Mouse (Mus musculus): ENCODE data around the gene Hpse2.

The Hpse2 gene

DNA sequence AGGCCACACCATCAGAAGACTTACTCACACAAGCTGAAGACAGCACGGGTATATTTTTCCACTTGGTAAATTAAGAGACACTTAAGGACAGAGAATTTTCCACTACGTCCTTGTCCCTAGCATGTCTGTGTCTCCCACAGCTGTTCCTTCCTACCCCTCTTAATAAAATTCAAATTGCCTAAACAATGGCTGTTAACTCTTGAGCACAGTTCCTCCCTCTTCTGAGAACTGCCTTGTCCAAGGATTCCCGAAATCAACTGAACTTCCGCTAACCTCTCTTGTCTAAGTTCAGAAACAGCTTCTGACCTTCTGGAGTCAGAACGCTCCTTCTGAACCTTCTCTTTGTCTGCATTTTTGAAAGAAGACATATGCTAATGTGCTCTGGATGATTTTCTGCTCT lies 496.6 kb downstream of the Hpse2 start:
- in situ Hi-C loops (cut with MboI; ENCODE audit: low pct_unique_long_range_greater_than_20kb in 1 of 2, low sequenced_read_pairs in 2 of 2, unreplicated experiment in 1 of 2) = no loop called here

DNA sequence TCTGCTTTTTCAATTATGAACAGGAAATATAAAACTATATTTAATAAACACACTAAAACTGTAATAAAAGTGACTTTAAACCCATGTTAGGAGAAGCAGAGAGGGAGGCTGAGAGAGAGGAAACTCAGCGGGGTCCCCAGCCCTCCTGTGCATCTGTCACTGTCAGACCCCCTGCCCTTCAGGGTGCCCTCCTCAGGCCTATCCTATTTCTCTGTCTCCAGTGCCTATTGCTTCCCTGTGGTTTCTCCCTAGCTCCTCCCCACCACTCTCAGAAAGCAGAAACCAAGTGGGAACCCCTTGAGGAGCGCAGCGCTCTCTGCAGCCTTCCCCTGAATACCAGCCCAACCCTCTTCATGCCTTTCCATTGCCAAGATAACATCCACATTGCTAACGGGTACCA lies 510.5 kb downstream of the Hpse2 start:
- in situ Hi-C loops (cut with MboI; ENCODE audit: low pct_unique_long_range_greater_than_20kb in 1 of 2, low sequenced_read_pairs in 2 of 2, unreplicated experiment in 1 of 2) = no loop called here

GRCm38 (mm10) chr19:42876563-42876962 lies 511.6 kb downstream of the Hpse2 start:
- in situ Hi-C loops (cut with MboI; ENCODE audit: low pct_unique_long_range_greater_than_20kb in 1 of 2, low sequenced_read_pairs in 2 of 2, unreplicated experiment in 1 of 2) = no loop called here

DNA sequence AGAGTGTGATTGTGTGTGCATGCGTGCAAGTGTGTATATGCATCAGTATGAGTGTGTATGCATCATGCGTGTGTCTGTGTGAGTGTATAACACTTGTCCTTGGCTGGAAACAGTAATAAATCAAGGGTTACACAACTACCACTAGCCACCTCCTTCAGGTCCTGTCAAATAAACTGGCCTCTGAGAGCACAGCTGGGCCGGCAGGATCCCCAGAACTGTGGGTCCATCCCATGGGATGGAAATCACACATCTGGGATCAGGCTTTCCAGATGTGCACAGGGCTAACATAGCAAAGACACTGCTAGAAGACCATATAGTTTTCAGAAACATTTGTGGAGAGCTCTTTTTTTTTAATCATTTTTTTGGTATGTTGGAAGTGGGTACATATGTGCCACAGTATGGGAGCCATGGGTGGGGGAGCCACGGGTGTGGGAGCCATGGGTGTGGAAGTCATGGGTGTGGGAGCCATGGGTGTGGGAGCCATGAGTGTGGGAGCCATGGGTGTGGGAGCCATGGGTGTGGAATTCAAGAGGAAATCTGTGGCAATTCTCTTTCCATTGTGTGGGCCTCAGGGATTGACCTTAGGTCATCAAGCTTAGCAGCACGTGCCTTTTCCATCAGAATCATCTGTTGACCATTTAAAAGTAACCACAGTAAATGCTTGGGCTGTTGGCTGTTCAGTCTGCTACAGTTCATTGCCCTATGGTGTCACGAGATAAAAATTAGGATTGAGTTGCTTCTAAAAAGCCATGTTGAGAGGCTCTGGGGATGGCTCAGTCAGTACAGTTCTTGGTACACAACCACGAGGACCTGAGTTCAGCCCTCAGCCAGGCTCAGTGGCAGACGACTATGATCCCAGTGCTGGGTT lies 518.3 kb downstream of the Hpse2 start:
- in situ Hi-C loops (cut with MboI; ENCODE audit: low pct_unique_long_range_greater_than_20kb in 1 of 2, low sequenced_read_pairs in 2 of 2, unreplicated experiment in 1 of 2) = no loop called here

DNA sequence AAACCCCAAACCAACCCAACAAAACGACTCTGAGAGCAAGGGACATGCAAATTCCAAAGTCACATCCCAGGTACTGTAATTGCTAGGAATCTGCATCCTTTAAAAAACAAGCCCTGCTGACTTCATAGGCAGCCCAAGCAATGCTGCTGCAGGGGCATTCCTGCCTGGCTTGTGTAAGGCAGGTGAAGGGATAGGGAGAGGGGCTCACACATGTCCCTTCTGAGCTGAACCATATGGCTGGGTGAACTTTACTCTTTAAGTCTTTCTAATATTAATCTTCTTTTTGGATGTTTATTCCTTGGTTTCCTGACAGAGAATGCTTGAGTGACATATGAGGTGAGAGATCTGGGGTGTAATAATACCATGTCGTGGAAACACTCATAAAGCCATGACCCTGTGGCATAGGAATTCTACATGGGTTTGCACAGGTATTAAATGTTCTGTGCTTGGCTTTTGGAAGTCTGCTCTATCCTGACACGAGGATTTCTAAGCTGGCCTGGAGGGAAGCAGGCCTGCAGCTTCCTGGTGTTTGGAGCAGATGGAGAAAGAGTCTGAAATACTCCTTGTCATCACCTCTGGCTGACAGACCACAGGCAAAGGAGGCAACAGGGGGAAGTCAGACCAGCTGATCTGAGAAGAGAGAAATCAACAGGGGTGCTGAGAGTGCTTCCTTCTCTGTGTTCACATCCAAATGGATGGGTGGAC lies 519.0 kb downstream of the Hpse2 start:
- in situ Hi-C loops (cut with MboI; ENCODE audit: low pct_unique_long_range_greater_than_20kb in 1 of 2, low sequenced_read_pairs in 2 of 2, unreplicated experiment in 1 of 2) = no loop called here

GRCm38 (mm10) chr19:42863013-42863412 lies 525.1 kb downstream of the Hpse2 start:
- in situ Hi-C loops (cut with MboI; ENCODE audit: low pct_unique_long_range_greater_than_20kb in 1 of 2, low sequenced_read_pairs in 2 of 2, unreplicated experiment in 1 of 2) = no loop called here

DNA sequence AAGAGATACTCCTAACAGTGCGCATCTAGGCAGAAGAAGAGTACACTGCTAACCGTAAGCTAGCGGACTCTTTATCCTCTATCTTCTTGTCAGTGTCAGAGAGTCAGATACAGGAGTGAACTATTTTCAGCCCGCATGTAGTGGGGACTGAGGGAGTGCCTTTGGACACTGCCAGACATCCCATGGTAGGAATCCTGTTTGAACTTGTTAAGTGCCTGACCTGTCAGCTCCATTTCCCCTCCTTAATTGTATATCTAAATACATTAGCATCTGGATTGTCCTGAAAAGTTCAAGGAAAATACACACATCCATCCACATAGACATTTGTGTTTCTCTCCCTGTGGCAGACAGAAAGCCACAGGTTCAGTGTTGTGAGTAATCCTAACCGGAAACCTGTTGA lies 531.1 kb downstream of the Hpse2 start:
- in situ Hi-C loops (cut with MboI; ENCODE audit: low pct_unique_long_range_greater_than_20kb in 1 of 2, low sequenced_read_pairs in 2 of 2, unreplicated experiment in 1 of 2) = no loop called here

GRCm38 (mm10) chr19:42855649-42856048 lies 532.5 kb downstream of the Hpse2 start:
- in situ Hi-C loops (cut with MboI; ENCODE audit: low pct_unique_long_range_greater_than_20kb in 1 of 2, low sequenced_read_pairs in 2 of 2, unreplicated experiment in 1 of 2) = no loop called here

DNA sequence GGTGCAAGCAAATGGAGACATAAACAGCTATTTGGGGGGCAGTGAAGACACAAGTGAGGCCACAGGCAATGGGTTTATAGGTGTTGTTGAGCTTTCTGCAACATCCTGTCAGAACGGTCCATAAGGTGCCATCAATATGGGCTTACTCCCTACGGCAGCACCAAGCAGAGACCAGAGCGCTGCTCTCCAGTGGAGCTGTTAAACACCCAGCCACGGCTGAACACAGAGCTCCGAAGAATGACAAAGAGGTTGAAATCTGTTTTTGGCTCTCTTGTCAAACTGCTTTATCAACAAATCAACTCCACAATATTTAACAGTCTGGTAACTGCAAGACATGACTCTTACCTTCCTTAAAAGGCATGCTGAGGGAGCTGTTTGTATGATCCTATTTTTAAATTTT lies 537.7 kb downstream of the Hpse2 start:
- in situ Hi-C loops (cut with MboI; ENCODE audit: low pct_unique_long_range_greater_than_20kb in 1 of 2, low sequenced_read_pairs in 2 of 2, unreplicated experiment in 1 of 2) = no loop called here

DNA sequence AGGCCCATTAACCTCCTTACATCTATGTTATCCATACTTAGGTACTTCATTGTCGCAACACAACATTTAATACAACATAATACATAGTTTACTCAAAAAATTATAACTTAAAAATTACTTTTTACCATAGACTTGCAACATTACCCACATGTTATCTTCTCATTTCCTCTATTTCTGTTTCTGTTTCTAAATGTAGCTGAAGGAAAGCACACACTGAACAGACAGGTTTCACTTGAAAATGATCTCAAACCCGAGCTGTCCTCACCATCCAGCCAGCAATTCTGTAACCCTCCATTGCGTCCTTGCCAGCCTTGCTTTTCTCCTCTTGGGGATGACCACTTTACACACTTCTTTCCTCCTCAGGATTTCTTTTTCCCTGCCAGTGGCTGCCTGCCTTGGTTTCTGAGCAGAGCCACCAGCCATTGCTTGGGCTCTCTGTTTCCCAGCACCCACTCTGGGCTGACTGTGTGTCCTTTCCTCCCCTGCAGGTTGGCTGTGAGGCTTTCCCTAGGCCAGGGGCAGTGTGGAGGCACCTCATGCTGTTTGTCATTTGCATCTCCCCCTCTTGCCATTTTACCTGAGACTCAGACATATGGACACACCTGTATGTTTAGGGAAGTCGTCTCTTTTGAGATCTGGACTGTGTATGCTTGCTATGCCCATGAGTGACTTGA lies 548.4 kb downstream of the Hpse2 start:
- in situ Hi-C loops (cut with MboI; ENCODE audit: low pct_unique_long_range_greater_than_20kb in 1 of 2, low sequenced_read_pairs in 2 of 2, unreplicated experiment in 1 of 2) = no loop called here

DNA sequence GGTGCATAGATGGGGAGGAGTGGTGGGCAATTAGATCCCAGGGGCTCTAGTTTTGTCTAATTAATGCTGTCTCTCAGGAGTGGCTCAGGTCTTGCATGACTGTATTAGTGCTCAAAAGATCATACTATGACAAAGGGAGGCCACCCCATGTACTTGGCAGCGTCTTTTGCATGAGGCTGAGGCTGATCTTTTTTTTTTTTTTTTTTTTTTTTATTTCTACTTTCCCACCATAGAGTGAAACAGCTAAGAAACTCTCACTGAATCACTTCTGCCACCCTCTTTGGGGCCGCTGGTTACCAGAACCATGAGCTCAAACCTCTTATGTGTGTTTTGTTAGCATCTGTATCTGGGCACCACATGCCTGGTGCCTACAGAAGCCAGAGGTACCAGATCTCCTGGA lies 549.0 kb downstream of the Hpse2 start:
- in situ Hi-C loops (cut with MboI; ENCODE audit: low pct_unique_long_range_greater_than_20kb in 1 of 2, low sequenced_read_pairs in 2 of 2, unreplicated experiment in 1 of 2) = no loop called here

DNA sequence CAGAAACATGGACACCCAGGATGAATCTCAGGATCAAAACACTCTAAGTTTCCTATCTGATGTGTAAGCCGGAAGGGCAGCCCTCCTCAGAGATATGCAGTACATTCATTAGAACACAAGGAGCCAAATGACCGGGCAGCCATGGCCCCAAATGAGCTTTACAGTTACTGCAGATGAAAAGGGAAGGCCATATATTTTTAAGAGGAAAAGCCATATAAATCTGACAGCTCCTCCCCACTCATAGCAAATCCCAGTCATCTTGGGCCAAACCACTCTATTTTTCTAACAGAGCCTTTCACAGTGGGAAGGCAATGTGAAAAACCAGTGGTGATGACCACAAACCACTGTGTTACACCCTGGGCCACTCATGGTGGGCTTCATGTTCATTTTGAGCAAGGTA lies 549.9 kb downstream of the Hpse2 start:
- in situ Hi-C loops (cut with MboI; ENCODE audit: low pct_unique_long_range_greater_than_20kb in 1 of 2, low sequenced_read_pairs in 2 of 2, unreplicated experiment in 1 of 2) = no loop called here

DNA sequence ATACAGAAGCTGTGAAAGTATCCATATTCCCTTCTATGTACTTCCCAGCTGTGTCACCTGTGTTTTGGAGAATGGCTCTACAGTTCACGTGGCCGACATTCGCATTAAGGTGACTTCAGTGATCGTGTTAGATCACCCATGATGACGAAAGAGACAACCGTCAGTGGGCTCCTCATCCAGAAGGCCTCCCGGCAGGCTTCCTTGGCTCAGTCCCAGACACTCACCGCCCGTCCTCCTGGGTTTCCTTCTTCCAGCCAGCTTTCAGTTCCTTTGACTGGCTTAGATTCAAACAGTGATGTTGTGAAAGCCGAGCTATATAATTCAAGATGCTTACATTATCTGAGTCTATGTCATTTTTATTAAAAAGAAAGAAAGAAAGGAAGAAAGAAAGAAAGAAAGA lies 550.6 kb downstream of the Hpse2 start:
- in situ Hi-C loops (cut with MboI; ENCODE audit: low pct_unique_long_range_greater_than_20kb in 1 of 2, low sequenced_read_pairs in 2 of 2, unreplicated experiment in 1 of 2) = no loop called here

- in situ Hi-C loops (cut with MboI; ENCODE audit: low pct_unique_long_range_greater_than_20kb in 1 of 2, low sequenced_read_pairs in 2 of 2, unreplicated experiment in 1 of 2) = no loop called here
These were observed 555.0 kb downstream of the Hpse2 start for GRCm38 (mm10) chr19:42833126-42833525.

GRCm38 (mm10) chr19:42832251-42832650 lies 555.9 kb downstream of the Hpse2 start:
- in situ Hi-C loops (cut with MboI; ENCODE audit: low pct_unique_long_range_greater_than_20kb in 1 of 2, low sequenced_read_pairs in 2 of 2, unreplicated experiment in 1 of 2) = no loop called here

GRCm38 (mm10) chr19:42829196-42829595 lies 559.0 kb downstream of the Hpse2 start:
- in situ Hi-C loops (cut with MboI; ENCODE audit: low pct_unique_long_range_greater_than_20kb in 1 of 2, low sequenced_read_pairs in 2 of 2, unreplicated experiment in 1 of 2) = no loop called here

GRCm38 (mm10) chr19:42827843-42828242 lies 560.3 kb downstream of the Hpse2 start:
- in situ Hi-C loops (cut with MboI; ENCODE audit: low pct_unique_long_range_greater_than_20kb in 1 of 2, low sequenced_read_pairs in 2 of 2, unreplicated experiment in 1 of 2) = no loop called here

DNA sequence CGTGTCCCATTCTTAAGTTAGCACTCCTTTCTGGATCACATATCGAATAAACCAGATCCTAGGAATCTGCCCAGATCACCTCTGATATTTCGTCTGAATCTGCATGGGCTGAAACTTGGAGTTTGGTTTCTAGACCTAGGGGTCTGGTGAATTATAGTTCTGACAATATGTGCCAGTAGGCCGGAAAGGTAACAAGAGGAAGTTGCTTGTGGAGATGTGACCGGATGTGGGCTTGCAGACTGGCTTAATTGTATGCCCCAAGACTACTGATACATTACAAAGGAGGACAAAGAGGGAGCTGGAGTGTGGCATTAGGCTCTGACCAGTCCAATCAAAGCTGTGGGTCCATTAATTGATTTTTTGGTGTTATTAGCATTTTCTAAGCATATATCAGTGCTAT lies 568.0 kb downstream of the Hpse2 start:
- in situ Hi-C loops (cut with MboI; ENCODE audit: low pct_unique_long_range_greater_than_20kb in 1 of 2, low sequenced_read_pairs in 2 of 2, unreplicated experiment in 1 of 2) = loop anchor here in 1 of 2 experiments (25.0 kb wide), 1 partner anchor 192 kb away; no protein-coding TSS in a partner anchor

DNA sequence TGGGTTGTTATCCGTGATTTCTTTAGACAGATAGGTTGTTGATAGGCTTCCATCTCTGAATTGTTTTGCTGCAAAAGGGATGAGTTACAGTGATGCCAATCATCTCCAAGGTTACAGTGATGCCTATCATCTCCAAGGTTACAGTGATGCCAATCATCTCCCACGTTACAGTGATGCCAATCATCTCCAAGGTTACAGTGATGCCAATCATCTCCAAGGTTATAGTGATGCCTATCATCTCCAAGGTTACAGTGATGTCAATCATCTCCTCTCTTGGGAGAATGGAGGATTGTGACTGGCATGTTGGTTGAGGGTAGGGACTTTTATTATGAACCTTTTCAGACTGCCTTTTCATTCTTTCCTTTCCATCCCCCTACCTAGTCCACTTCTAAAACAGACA lies 570.4 kb downstream of the Hpse2 start:
- in situ Hi-C loops (cut with MboI; ENCODE audit: low pct_unique_long_range_greater_than_20kb in 1 of 2, low sequenced_read_pairs in 2 of 2, unreplicated experiment in 1 of 2) = loop anchor here in 1 of 2 experiments (25.0 kb wide), 1 partner anchor 195 kb away; no protein-coding TSS in a partner anchor

All from mouse embryonic stem cell (cell line).